Mouse (Mus musculus) cortical plate, adult 2 months (tissue): ENCODE data around the gene Scd3. TPM values are rescaled to one million over a fixed set of nuclear protein-coding genes. Genes with fewer than 3 reads are reported as not detected.

Experiments
- H3K27ac ChIP-seq: fragments of 200-500 bp; 2 replicates; pipeline ENCODE4 v1.5.1; 2012; ENCODE audit warnings: low read length, control low read depth, inconsistent platforms; ENCODE audit not compliant: insufficient read depth
- H3K4me1 ChIP-seq: fragments of 200-500 bp; 2 replicates; pipeline ENCODE4 v1.6.1; 2011; ENCODE audit warnings: low read length; ENCODE audit not compliant: control insufficient read depth, insufficient read depth
- H3K4me3 ChIP-seq: fragments of 200-500 bp; 2 replicates; pipeline ENCODE4 v1.5.1; 2011; ENCODE audit warnings: mild to moderate bottlenecking, low read length, control low read depth; ENCODE audit not compliant: insufficient read depth
- CTCF ChIP-seq: fragments of 200-500 bp; IDR thresholded peaks from 2 replicates; pipeline ENCODE4 v1.5.1; 2011; ENCODE audit warnings: mild to moderate bottlenecking, control low read depth, low read length; ENCODE audit not compliant: insufficient read depth; ENCODE audit errors: extremely low read depth
- POLR2A ChIP-seq: fragments of 200-500 bp; IDR thresholded peaks from 2 replicates; pipeline ENCODE4 v1.6.1; 2011; ENCODE audit warnings: mild to moderate bottlenecking, low read length, control low read depth; ENCODE audit not compliant: insufficient read depth; ENCODE audit errors: extremely low read depth
- polyA plus RNA-seq: library from polyadenylated mRNA; depleted of rRNA; stranded (reverse); fragments of >200 nt; gene quantifications from 2 replicates; pipeline ENCODE4 v1.2.3, GENCODE M21; 2012

Gene Scd3
- polyA plus RNA-seq, 1 experiment: 4.9 TPM

DNA sequence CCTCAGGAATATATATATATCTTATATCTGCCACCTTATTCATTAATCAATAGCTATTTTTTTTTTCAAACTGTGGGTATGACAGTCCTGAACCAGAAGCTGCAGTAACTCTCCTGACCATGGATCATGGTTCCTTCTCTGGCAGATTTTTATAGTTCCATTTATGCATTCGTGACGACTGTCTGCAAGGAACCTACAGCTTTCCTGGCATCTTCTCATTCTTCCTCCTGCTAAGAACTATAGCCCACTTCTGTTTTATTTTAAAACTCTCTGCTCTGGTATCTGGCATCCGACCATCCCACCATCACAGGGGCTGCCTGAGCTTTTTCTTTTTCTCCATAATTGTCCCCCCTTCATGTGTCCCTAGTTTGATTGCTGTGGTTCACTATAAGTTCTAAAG lies 27.1 kb downstream of the Scd3 start:
- TF ChIP-seq POLR2A (no peak), CTCF (no peak)
- peaks cover 1% of the 10 kb centered on the region; the same call in 1 of the 2 replicates for H3K4me1 ChIP-seq
- H3K4me3 ChIP-seq: no peak overlapping the region
- H3K27ac ChIP-seq: no peak overlapping the region

DNA sequence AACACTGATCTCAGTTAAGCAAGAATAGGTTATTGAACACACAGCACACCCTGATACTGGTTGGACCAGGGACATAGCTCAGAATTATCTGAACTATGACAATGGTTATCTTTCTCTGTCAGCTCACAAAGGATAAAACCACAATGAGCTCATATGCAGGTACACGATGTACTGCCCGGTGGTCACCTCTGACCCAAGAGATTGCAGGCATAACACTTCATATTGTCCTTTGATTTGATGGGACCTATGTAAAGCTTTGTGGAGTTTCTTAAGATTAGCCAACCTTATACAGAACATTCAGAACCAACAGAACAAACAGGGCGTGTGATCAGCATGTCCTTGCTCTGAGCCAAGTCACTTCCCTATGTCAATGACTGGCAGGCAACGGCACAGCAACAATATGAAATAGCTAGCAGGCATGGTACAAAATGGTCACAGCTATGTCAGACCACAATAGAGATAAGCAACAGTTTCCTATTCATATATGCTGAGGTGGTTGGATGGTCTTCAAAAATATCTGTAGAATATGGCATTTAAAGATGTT lies 28.6 kb downstream of the Scd3 start:
- peaks cover 1% of the 10 kb centered on the region; the same call in 1 of the 2 replicates for H3K4me1 ChIP-seq
- no peak overlapping the region for H3K27ac ChIP-seq
- H3K4me3 ChIP-seq: no peak overlapping the region
- TF ChIP-seq POLR2A: no peak
- TF ChIP-seq CTCF: no peak

DNA sequence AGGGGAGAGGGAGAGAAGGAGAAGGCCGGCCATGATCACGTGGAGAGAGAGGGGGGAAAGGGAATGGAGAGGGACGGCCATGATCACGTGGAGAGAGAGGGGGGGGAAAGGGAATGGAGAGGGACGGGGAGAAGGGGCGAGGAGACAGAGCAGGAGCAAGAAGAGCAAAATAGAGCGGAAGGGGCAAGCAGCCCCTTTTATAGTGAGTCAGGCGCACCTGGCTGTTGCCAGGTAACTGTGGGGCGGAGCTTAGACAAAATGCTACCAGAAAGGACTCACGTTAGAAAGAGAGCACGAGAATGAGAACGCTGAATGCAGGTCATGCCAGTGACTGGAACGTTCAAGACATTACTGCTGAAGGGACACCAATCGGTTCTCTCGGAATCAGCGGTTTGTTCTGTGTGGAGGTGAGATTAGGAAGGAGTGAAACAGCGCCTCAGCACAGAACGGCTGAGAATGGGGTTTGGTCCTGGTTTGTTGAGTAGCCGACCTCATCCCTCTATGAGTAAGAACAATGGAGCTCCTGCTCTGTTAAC lies 34.5 kb downstream of the Scd3 start:
- no peaks in the 10 kb centered on the region; the same call in 1 of the 2 replicates for H3K4me1 ChIP-seq
- peak overlapping the region; percentile 22 for H3K4me3 ChIP-seq
- TF ChIP-seq POLR2A (no peak; the same call in 1 of the 2 replicates), CTCF (no peak)
- no peak overlapping the region for H3K27ac ChIP-seq

DNA sequence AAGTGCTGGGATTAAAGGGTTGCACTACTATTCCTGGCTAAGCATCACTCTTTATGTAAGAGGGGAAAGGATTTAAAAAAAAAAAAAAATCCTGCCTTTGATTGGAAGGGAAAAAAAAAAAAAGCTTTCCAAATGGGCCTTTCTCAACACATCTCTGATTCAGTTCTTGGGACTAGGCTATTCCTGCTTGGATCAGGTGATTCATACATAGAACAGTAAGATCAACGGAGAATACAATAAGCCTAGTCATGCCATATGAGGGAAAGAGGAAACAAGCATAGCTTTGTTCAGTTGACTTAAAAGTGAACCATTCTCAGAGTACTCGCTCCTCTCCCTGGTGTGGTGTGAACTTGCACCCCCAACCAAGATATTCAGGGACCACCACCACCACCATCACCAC lies 35.8 kb downstream of the Scd3 start:
- H3K4me1 ChIP-seq: no peaks in the 10 kb centered on the region; the same call in 1 of the 2 replicates
- TF ChIP-seq CTCF: no peak
- TF ChIP-seq POLR2A: no peak
- no peak overlapping the region for H3K4me3 ChIP-seq
- H3K27ac ChIP-seq: no peak overlapping the region; the same call in 1 of the 2 replicates

DNA sequence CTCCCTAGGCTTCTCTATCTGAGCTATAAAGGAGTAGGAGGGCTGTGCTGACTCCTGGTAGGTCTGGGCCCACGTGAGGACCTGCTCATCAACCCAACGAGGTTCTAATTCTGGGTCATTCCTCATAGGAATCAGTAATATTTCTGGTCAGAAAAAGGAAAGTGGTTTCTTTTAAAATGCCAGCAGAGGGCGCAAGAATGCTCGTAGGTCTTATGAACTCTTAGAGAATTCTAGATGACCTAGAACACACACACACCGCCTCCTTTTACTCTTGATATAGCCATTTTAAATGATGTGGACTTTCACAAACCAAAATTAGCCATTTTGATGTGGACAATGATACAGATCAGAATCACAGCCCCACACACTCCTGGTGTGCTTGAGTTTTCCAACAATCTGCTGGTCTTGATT lies 42.7 kb downstream of the Scd3 start:
- H3K4me1 ChIP-seq: peaks cover 5% of the 10 kb centered on the region; the same call in 1 of the 2 replicates
- no peak overlapping the region for H3K27ac ChIP-seq
- H3K4me3 ChIP-seq: no peak overlapping the region; the same call in 1 of the 2 replicates
- no peak for TF ChIP-seq POLR2A
- TF ChIP-seq CTCF: peak; percentile 23; the same call in 1 of the 2 replicates

DNA sequence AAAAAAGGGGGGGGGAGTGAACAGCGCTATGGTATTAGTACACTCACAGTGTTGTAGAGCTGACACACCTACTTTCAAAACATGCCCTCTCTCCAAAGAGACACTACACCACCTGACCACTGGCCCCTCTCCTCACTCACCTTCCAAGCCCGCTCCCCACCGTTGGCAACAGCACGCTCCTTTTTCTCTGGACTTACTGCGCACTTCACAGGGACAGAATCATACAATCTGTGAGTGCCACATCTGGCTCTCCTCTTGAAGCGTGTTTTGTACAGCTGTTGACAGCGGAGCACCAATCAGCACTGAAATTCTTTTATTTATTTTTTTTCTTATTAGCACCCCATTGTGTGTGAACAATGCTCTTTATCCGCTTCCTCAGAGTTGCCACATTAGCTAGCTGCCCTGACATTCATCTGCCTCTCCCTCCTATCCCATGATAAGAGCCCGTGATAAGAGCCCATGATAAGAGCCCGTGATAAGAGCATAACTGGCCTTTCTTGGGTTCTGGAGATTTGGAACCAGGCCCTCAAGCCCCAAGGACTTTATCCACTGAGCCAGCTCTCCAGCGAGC lies 43.4 kb downstream of the Scd3 start:
- Histone ChIP-seq H3K4me3 (peak overlapping the region; percentile 29), H3K4me1 (peaks cover 5% of the 10 kb centered on the region; the same call in 1 of the 2 replicates), H3K27ac (no peak overlapping the region)
- TF ChIP-seq CTCF (no peak), POLR2A (no peak)

DNA sequence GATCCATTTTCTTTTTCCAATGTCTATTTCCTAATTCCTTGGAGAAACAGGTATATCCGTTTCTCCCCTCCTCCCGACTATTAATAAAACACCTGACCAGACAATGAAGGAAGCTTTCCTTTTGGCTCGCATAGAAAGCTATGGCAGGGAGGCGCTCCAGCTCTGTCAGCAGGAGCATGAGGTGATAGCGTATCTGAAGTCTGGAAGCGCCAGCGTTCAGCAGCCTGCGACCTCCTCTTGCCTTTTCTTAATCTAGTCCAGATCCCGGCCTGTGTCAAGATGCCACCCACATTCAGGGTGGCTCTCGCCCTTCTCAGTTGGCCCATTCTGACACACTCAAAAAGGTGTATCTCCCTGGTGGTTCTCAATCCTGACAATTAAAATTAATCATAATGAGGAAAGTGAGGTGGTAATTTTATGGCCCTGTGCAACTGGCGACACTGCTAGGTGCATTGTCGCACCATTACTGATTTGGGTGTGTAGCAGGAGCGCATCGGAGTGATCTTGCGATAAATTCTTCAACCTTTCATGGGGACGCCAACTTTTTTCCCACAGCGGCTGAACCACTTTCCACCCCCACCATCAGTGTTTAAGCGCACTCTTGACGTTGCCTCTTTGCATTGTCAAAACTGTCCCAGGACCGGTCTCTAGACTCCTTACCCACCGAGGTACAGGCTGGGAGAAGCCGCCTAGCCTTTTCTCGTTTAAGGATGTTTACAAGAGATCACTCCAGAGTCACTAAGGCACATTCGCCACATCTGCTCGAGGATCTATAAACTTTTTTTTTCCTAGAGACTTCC lies 44.4 kb downstream of the Scd3 start:
- H3K4me1 ChIP-seq: peaks cover 5% of the 10 kb centered on the region; the same call in 1 of the 2 replicates
- H3K4me3 ChIP-seq: peak overlapping the region; percentile 22
- peak overlapping the region; percentile 73 for H3K27ac ChIP-seq
- no peak for TF ChIP-seq POLR2A
- no peak for TF ChIP-seq CTCF

DNA sequence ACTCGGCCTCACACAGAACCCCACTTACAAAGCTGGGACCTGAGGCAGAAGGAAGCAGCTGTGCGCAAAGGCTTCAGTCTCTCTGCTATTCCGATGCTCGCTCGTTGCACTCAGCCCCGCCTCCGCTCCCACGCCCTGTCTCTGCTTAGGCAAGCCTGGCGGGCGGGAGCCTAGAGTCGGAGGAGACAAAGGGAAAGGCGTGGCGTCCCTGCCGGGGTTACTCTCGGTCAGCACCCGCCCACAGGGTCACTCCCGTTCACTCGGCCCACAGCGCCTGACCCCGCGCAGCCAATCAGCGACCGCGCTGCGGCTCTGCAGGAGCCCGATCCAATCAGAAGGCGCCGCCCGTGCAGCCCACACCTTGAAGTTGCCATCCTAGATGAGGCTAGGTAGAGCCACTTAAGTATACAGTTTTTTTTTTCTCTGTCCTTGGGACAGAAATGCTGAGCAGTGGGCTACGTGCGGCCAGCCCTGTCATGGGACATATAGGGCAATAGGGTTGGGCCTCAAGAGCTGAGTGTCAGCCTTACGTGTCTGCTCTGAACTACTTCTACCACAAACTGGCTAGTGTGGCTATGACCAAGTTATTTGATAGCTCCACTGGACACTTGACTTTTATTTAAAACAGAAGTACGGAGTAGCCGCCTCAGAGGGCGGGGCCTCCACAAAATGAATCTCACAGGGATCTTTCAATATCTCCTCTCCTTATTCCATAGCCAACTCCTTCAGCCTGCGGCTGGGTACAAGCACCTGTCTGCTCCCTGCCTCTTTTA lies 45.2 kb downstream of the Scd3 start:
- H3K4me3 ChIP-seq: peak overlapping the region; percentile 22
- H3K4me1 ChIP-seq: peaks cover 5% of the 10 kb centered on the region; the same call in 1 of the 2 replicates
- peak; percentile 89 for TF ChIP-seq POLR2A
- TF ChIP-seq CTCF: no peak
- peak overlapping the region; percentile 73 for H3K27ac ChIP-seq
